Mouse (Mus musculus): ENCODE measurements around the gene Hsf5.

GRCm38 (mm10) chr11:87701877-87702620, 85.1 kb downstream of the Hsf5 start:
- TF ChIP-seq CTCF (IDR thresholded peaks at IDR 0.05; ENCODE audit: low read depth, low read length) (no peak), TAL1 (conservative IDR thresholded peaks at IDR 0.05; ENCODE audit: low read depth, low read length) (no peak), GATA2 (IDR thresholded peaks at IDR 0.05; ENCODE audit: borderline replicate concordance, low read depth, low read length) (no peak)
